Mouse (Mus musculus): ENCODE measurements around the gene Iqcc. TPM values are rescaled to one million over a fixed set of nuclear protein-coding genes. Genes with fewer than 3 reads are reported as not detected.

The Iqcc gene
- 28.3 and 31.3 TPM in 2 replicates for polyA plus RNA-seq (2012; rRNA removed)

- peak; percentile 88 to 97 for DNase-seq (ENCODE audit: low read depth in 1 of 2, low spot score in 2 of 2)
- WGBS = 5% methylated on average over 44 of the region's 44 CpGs
Measured at GRCm38 (mm10) chr4:129618786-129619691, at the start of gene Iqcc. Gene Iqcc (minus strand): TSS chr4:129619099.

GRCm38 (mm10) chr4:129662255-129662813 lies 43.4 kb upstream of the Iqcc start:
- no peak overlapping the region for H3K27ac ChIP-seq (ENCODE audit: insufficient read depth, low read length)
- no peak overlapping the region for H3K4me3 ChIP-seq (ENCODE audit: extremely low read depth, insufficient read depth, insufficient read length)
- TF ChIP-seq POLR2A (IDR thresholded peaks at IDR 0.05; ENCODE audit: low read depth, low read length) = no peak
- TF ChIP-seq CTCF (IDR thresholded peaks at IDR 0.05; ENCODE audit: extremely low read depth, insufficient read depth, insufficient read length, insufficient replicate concordance) = no peak
- no peaks in the 10 kb centered on the region for H3K4me1 ChIP-seq (ENCODE audit: control insufficient read depth, insufficient read depth, insufficient read length)
- no peak for DNase-seq (ENCODE audit: low read depth in 1 of 2, low spot score in 2 of 2)
- peaks cover 22% of the 10 kb centered on the region for H3K36me3 ChIP-seq (ENCODE audit: control insufficient read depth, insufficient read depth, low read length)
- WGBS = 79% methylated on average over 3 of the region's 3 CpGs
- H3K27me3 ChIP-seq (ENCODE audit: control insufficient read depth, insufficient read depth, low read length) = no peaks in the 10 kb centered on the region

More at GRCm38 (mm10) chr4:129618786-129619691, at the start of gene Iqcc:
- Histone ChIP-seq H3K4me1 (ENCODE audit: control insufficient read depth, insufficient read depth, insufficient read length) (peaks cover 8% of the 10 kb centered on the region; the same call in 1 of the 2 replicates), H3K27ac (ENCODE audit: insufficient read depth, low read length) (peak within 1 kb of the TSS; percentile 79), H3K27me3 (ENCODE audit: control insufficient read depth, insufficient read depth, low read length) (no peaks in the 10 kb centered on the region), H3K4me3 (ENCODE audit: extremely low read depth, insufficient read depth, insufficient read length) (peak within 1 kb of the TSS; percentile 86), H3K36me3 (ENCODE audit: control insufficient read depth, insufficient read depth, low read length) (no peaks in the 10 kb centered on the region; the same call in 1 of the 2 replicates)
- TF ChIP-seq POLR2A (IDR thresholded peaks at IDR 0.05; ENCODE audit: low read depth, low read length) = peak; percentile 92
- no peak for TF ChIP-seq CTCF (IDR thresholded peaks at IDR 0.05; ENCODE audit: extremely low read depth, insufficient read depth, insufficient read length, insufficient replicate concordance)

DNA sequence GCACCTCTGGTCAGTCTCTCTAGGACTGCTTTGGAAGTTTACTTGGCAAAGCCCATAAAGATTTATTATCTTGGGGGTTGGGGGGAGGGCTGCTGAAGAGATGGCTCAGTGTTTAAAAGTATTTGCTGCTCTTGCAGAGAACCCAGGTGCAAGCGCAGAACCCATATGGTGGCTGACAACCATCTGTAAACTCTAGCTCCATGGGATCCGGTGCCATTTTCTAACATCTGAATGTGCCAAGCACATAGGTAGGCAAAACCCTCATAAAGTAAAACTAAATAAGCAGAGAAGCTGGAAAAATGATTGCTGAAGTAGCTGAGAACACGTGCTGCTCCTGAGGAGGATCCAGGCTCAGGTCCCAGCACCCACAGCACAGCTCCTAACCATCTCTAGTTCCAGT lies 42.7 kb upstream of the Iqcc start:
- TF ChIP-seq CTCF (IDR thresholded peaks at IDR 0.05; ENCODE audit: extremely low read depth, insufficient read depth, insufficient read length, insufficient replicate concordance) = no peak
- no peak for TF ChIP-seq POLR2A (IDR thresholded peaks at IDR 0.05; ENCODE audit: low read depth, low read length)
- peaks cover 26% of the 10 kb centered on the region for H3K36me3 ChIP-seq (ENCODE audit: control insufficient read depth, insufficient read depth, low read length)

DNA sequence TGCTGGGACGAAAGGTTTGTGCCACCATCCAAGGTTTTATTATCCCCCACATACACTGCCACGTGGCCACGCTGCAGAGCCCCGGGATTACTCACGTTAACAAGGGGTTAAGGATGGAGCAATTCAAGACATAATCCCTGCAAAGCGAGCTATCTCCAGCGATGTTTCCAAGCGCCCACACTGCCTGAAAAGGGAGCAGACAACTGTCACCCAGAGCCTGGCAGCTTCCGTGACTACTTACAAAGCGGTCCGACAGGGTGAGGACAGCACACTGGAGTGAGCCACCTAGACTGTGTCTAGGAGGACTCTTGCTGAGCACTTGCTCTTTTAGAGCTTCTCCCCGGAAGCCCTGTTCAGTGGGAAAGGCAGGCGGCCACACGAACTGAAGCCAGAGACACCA lies 35.9 kb upstream of the Iqcc start:
- DNase-seq (ENCODE audit: low read depth in 1 of 2, low spot score in 2 of 2) = no peak
- 96% methylated on average over 14 of the region's 14 CpGs for WGBS

More for the DNA sequence above, 42.7 kb upstream of the Iqcc start:
- Histone ChIP-seq H3K27me3 (ENCODE audit: control insufficient read depth, insufficient read depth, low read length) (no peaks in the 10 kb centered on the region), H3K4me1 (ENCODE audit: control insufficient read depth, insufficient read depth, insufficient read length) (no peaks in the 10 kb centered on the region), H3K27ac (ENCODE audit: insufficient read depth, low read length) (no peak overlapping the region), H3K4me3 (ENCODE audit: extremely low read depth, insufficient read depth, insufficient read length) (no peak overlapping the region)
- WGBS = 94% methylated on average over 3 of the region's 3 CpGs
- no peak for DNase-seq (ENCODE audit: low read depth in 1 of 2, low spot score in 2 of 2)

GRCm38 (mm10) chr4:129650359-129650758 lies 31.5 kb upstream of the Iqcc start:
- Histone ChIP-seq H3K36me3 (ENCODE audit: control insufficient read depth, insufficient read depth, low read length) (peaks cover 50% of the 10 kb centered on the region), H3K27me3 (ENCODE audit: control insufficient read depth, insufficient read depth, low read length) (no peaks in the 10 kb centered on the region), H3K4me1 (ENCODE audit: control insufficient read depth, insufficient read depth, insufficient read length) (no peaks in the 10 kb centered on the region), H3K27ac (ENCODE audit: insufficient read depth, low read length) (no peak overlapping the region), H3K4me3 (ENCODE audit: extremely low read depth, insufficient read depth, insufficient read length) (no peak overlapping the region)
- 92% methylated on average over 8 of the region's 8 CpGs for WGBS
- no peak for DNase-seq (ENCODE audit: low read depth in 1 of 2, low spot score in 2 of 2)
- TF ChIP-seq POLR2A (IDR thresholded peaks at IDR 0.05; ENCODE audit: low read depth, low read length) = no peak
- no peak for TF ChIP-seq CTCF (IDR thresholded peaks at IDR 0.05; ENCODE audit: extremely low read depth, insufficient read depth, insufficient read length, insufficient replicate concordance)

More for the DNA sequence above, 35.9 kb upstream of the Iqcc start:
- Histone ChIP-seq H3K36me3 (ENCODE audit: control insufficient read depth, insufficient read depth, low read length) (peaks cover 62% of the 10 kb centered on the region), H3K27me3 (ENCODE audit: control insufficient read depth, insufficient read depth, low read length) (no peaks in the 10 kb centered on the region), H3K27ac (ENCODE audit: insufficient read depth, low read length) (no peak overlapping the region), H3K4me3 (ENCODE audit: extremely low read depth, insufficient read depth, insufficient read length) (no peak overlapping the region), H3K4me1 (ENCODE audit: control insufficient read depth, insufficient read depth, insufficient read length) (no peaks in the 10 kb centered on the region)
- TF ChIP-seq POLR2A (IDR thresholded peaks at IDR 0.05; ENCODE audit: low read depth, low read length) = no peak
- no peak for TF ChIP-seq CTCF (IDR thresholded peaks at IDR 0.05; ENCODE audit: extremely low read depth, insufficient read depth, insufficient read length, insufficient replicate concordance)

DNA sequence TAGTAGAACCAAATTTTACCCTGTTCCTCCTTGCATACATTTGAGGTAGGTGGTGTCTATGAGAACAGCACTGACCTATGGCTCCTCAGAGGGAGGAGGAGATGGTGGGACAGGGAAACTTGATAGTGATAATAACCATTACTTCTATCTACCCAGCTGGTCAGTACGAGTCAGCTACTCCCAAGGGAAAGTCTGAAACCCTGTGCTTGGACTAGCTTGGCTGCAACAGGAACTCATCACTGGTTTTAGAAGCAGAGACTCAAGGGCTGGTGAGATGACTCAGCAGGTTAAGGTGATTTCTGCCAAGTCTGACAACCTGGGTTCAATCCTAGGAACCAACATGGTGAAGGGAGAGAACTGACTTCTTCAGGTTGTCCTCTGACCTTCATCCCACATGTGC lies 29.8 kb upstream of the Iqcc start:
- TF ChIP-seq POLR2A (IDR thresholded peaks at IDR 0.05; ENCODE audit: low read depth, low read length) (no peak), CTCF (IDR thresholded peaks at IDR 0.05; ENCODE audit: extremely low read depth, insufficient read depth, insufficient read length, insufficient replicate concordance) (no peak)
- Histone ChIP-seq H3K36me3 (ENCODE audit: control insufficient read depth, insufficient read depth, low read length) (peaks cover 34% of the 10 kb centered on the region), H3K27me3 (ENCODE audit: control insufficient read depth, insufficient read depth, low read length) (no peaks in the 10 kb centered on the region), H3K4me1 (ENCODE audit: control insufficient read depth, insufficient read depth, insufficient read length) (no peaks in the 10 kb centered on the region), H3K4me3 (ENCODE audit: extremely low read depth, insufficient read depth, insufficient read length) (no peak overlapping the region), H3K27ac (ENCODE audit: insufficient read depth, low read length) (no peak overlapping the region)
- 86% methylated on average over 1 of the region's 1 CpGs for WGBS
- DNase-seq (ENCODE audit: low read depth in 1 of 2, low spot score in 2 of 2) = no peak

Data from spleen, adult 2 months (tissue).